Mouse (Mus musculus): ENCODE measurements around the gene Zpr1.
A peak's percentile ranks its signal among the peaks of the same experiment; 100 is the strongest.

The Zpr1 gene

GRCm38 (mm10) chr9:46272677-46273454 is at the start of gene Zpr1:
Gene Zpr1 (plus strand): TSS chr9:46273064.
- DNase-seq, result peak; percentile 87 to 90

- no peak for DNase-seq
These were observed 49.8 kb upstream of the Zpr1 start for GRCm38 (mm10) chr9:46223090-46223489.

GRCm38 (mm10) chr9:46224101-46224500 is 48.8 kb upstream of the Zpr1 start:
- no peak for DNase-seq

GRCm38 (mm10) chr9:46224945-46225660 is 47.8 kb upstream of the Zpr1 start:
- DNase-seq, result no peak

- no peak for DNase-seq
These were observed 45.7 kb upstream of the Zpr1 start for GRCm38 (mm10) chr9:46227064-46227614.

GRCm38 (mm10) chr9:46228491-46228890 is 44.4 kb upstream of the Zpr1 start, which contains the start of gene Apoa1:
Gene Apoa1 (plus strand): TSS chr9:46228580.
- no peak for DNase-seq

- peak; percentile 91 to 92 for DNase-seq
These were observed 43.1 kb upstream of the Zpr1 start for GRCm38 (mm10) chr9:46229573-46230449.

GRCm38 (mm10) chr9:46230450-46230975 is 42.4 kb upstream of the Zpr1 start:
- no peak for DNase-seq

GRCm38 (mm10) chr9:46235196-46235595 is 37.7 kb upstream of the Zpr1 start:
- peak; percentile 42 to 50 for DNase-seq

GRCm38 (mm10) chr9:46235596-46235648 is 37.4 kb upstream of the Zpr1 start, which contains the start of gene Apoc3:
Gene Apoc3 (minus strand): TSS chr9:46235636.
- no peak for DNase-seq

- no peak for DNase-seq
These were observed 37.2 kb upstream of the Zpr1 start for GRCm38 (mm10) chr9:46235649-46236048.

- DNase-seq, result no peak
These were observed 34.0 kb upstream of the Zpr1 start for GRCm38 (mm10) chr9:46238850-46239249.

GRCm38 (mm10) chr9:46240526-46241153 is 32.2 kb upstream of the Zpr1 start, which contains the start of gene Apoa4:
Gene Apoa4 (plus strand): TSS chr9:46240696.
- DNase-seq, result no peak

GRCm38 (mm10) chr9:46241818-46242217 is 31.0 kb upstream of the Zpr1 start:
- DNase-seq, result no peak

GRCm38 (mm10) chr9:46243122-46243521 is 29.7 kb upstream of the Zpr1 start:
- DNase-seq, result no peak

- DNase-seq, result no peak
These were observed 29.3 kb upstream of the Zpr1 start for GRCm38 (mm10) chr9:46243584-46243983.

- peak; percentile 69 to 82 for DNase-seq
These were observed 26.0 kb upstream of the Zpr1 start for GRCm38 (mm10) chr9:46246752-46247324.

- no peak for DNase-seq
These were observed 16.7 kb upstream of the Zpr1 start for GRCm38 (mm10) chr9:46256177-46256576.

GRCm38 (mm10) chr9:46256658-46257385 is 16.0 kb upstream of the Zpr1 start:
- no peak for DNase-seq

GRCm38 (mm10) chr9:46257546-46257945 is 15.3 kb upstream of the Zpr1 start:
- DNase-seq, result no peak

- DNase-seq, result no peak
These were observed 13.8 kb upstream of the Zpr1 start for GRCm38 (mm10) chr9:46259111-46259510.

All from cerebellum, postnatal 25 days (tissue).